ENCODE assay signal across 17 mouse cellular contexts in the genomic region with DNA sequence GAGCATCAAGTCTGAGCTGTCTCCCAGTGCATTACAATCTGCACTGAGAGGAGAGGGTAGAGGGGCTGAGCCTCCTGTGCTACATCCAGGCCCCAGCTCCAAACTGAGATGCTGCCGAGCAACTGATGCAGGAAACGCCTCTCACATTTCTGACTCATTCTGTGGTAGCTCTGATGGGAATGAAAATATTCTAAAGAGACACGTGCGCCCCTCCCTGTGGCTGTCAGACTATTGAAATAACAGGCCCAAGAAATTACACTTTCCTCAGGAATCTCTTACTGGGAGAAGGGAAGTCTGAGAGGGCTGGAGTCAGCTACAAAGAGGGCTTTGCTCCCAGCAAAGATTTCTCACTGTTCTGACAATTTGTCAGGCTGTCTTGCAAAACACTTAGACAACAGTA. TPM values are rescaled to one million over a fixed set of nuclear protein-coding genes. Genes with fewer than 3 reads are reported as not detected.
A peak's percentile ranks its signal among the peaks of the same experiment; 100 is the strongest.
DNase-seq lines count a peak whose midpoint lies in the region; ATAC-seq and TF ChIP-seq lines count a peak whose summit lies in the region.
"Had no signal": no experiment of that assay in that cellular context is flagged by ENCODE, and none has a peak within 500 bp of the region (broad histone marks: within the 10 kb centered on the region; RNA-seq: fewer than 3 reads in every experiment).

No protein-coding gene starts in this region.

- WGBS in midbrain, embryonic 16.5 days = 70% methylated on average over 4 of the region's 4 CpGs

- no peaks in the 10 kb centered on the region for H3K27me3 ChIP-seq in C2C12 (ENCODE audit: control insufficient read depth, insufficient read depth, insufficient read length)
- H3K27me3 ChIP-seq in midbrain, embryonic 16.5 days (ENCODE audit: control insufficient read depth, insufficient read depth, low read depth, low read length) = no peaks in the 10 kb centered on the region
- H3K27me3 ChIP-seq: limb, embryonic 12.5 days; neural tube, embryonic 13.5 days had no signal

- H3K4me2 ChIP-seq in midbrain, embryonic 16.5 days (ENCODE audit: low read length) = no peak overlapping the region
- H3K4me2 ChIP-seq: heart, embryonic 12.5 days; limb, embryonic 12.5 days; neural tube, embryonic 13.5 days had no signal

- DNase-seq in gastrocnemius, postnatal 25 days = peak; percentile 25
- DNase-seq in gastrocnemius, postnatal 10 days = no peak
- DNase-seq in left cerebral cortex, postnatal 14 days (ENCODE audit: low spot score in 2 of 2) = peak; percentile 41 to 49
- no peak for DNase-seq in left cerebral cortex, adult 11 months (ENCODE audit: low spot score)
- no peak for DNase-seq in MN1 (ENCODE audit: low spot score)
- DNase-seq: cerebellum, postnatal 14 days; kidney, adult 9 months had no signal

- H3K27ac ChIP-seq in embryonic fibroblast, embryonic 13.5 days (ENCODE audit: insufficient read depth, low read length) = peak overlapping the region; percentile 88
- no peak overlapping the region for H3K27ac ChIP-seq in midbrain, embryonic 16.5 days (ENCODE audit: low read length)
- H3K27ac ChIP-seq: hindbrain, embryonic 10.5 days; limb, embryonic 12.5 days; liver, embryonic 14.5 days; neural tube, embryonic 13.5 days had no signal

- TF ChIP-seq CTCF in C2C12 (IDR thresholded peaks at IDR 0.05; ENCODE audit: control insufficient read depth, insufficient read depth, insufficient read length) = no peak
- TF ChIP-seq CTCF in embryonic fibroblast, embryonic 13.5 days (IDR thresholded peaks at IDR 0.05; ENCODE audit: borderline replicate concordance, insufficient read depth, low read length) = no peak

- H3K4me3 ChIP-seq in C2C12 (ENCODE audit: insufficient read depth, poor library complexity, severe bottlenecking) = no peak overlapping the region
- H3K4me3 ChIP-seq in embryonic fibroblast, embryonic 13.5 days (ENCODE audit: insufficient read depth, low read length) = no peak overlapping the region
- H3K4me3 ChIP-seq in midbrain, embryonic 16.5 days (ENCODE audit: low read depth, low read length) = no peak overlapping the region
- H3K4me3 ChIP-seq: heart, embryonic 12.5 days; hindbrain, embryonic 10.5 days; limb, embryonic 12.5 days; neural tube, embryonic 13.5 days had no signal

- no peak for ATAC-seq in midbrain, embryonic 16.5 days
- ATAC-seq: inflammation-experienced regulatory T-cells, adult 6 months; lung, postnatal 0 days had no signal

- peak overlapping the region; percentile 56 for H3ac ChIP-seq in C2C12 (ENCODE audit: control insufficient read depth, insufficient read length, low read depth)

- no peaks in the 10 kb centered on the region for H3K36me3 ChIP-seq in C2C12 (ENCODE audit: control insufficient read depth, insufficient read depth)
- H3K36me3 ChIP-seq in midbrain, embryonic 16.5 days (ENCODE audit: control insufficient read depth, insufficient read depth, low read length) = no peaks in the 10 kb centered on the region
- H3K36me3 ChIP-seq: heart, embryonic 12.5 days; hindbrain, embryonic 10.5 days; limb, embryonic 12.5 days; neural tube, embryonic 13.5 days had no signal

- peaks cover 13% of the 10 kb centered on the region for H3K4me1 ChIP-seq in embryonic fibroblast, embryonic 13.5 days (ENCODE audit: control insufficient read depth, insufficient read depth, low read length)
- no peaks in the 10 kb centered on the region for H3K4me1 ChIP-seq in midbrain, embryonic 16.5 days (ENCODE audit: control insufficient read depth, insufficient read depth, low read length)
- H3K4me1 ChIP-seq: heart, embryonic 12.5 days; hindbrain, embryonic 10.5 days; limb, embryonic 12.5 days; neural tube, embryonic 13.5 days had no signal

- intact Hi-C loops in left cerebral cortex, postnatal 14 days (cut with DNase I) = no loop called here

- no peaks in the 10 kb centered on the region for H3K9me3 ChIP-seq in midbrain, embryonic 16.5 days (replicated peaks; ENCODE audit: control insufficient read depth, low read length, poor library complexity, severe bottlenecking)
- H3K9me3 ChIP-seq: heart, embryonic 12.5 days; hindbrain, embryonic 10.5 days; limb, embryonic 12.5 days; neural tube, embryonic 13.5 days had no signal

- H3K79me2 ChIP-seq in C2C12 (ENCODE audit: control insufficient read depth, insufficient read depth) = no peaks in the 10 kb centered on the region

- H3K79me3 ChIP-seq in C2C12 (ENCODE audit: low read depth) = no peaks in the 10 kb centered on the region

- TF ChIP-seq POLR2A in embryonic fibroblast, embryonic 13.5 days (IDR thresholded peaks at IDR 0.05; ENCODE audit: low read depth, low read length) = peak; percentile 44

- H3K9ac ChIP-seq in midbrain, embryonic 16.5 days (ENCODE audit: low read depth, low read length) = no peak overlapping the region
- H3K9ac ChIP-seq: heart, embryonic 12.5 days; limb, embryonic 12.5 days; liver, embryonic 14.5 days; neural tube, embryonic 13.5 days had no signal

TF ChIP-seq in C2C12, 6 proteins besides CTCF, POLR2A, EP300 and RAD21:
- TF ChIP-seq USF1 (IDR thresholded peaks at IDR 0.05; ENCODE audit: low read depth) (peak; percentile 78), MAX (IDR thresholded peaks at IDR 0.05) (peak; percentile 73), MYOD1 (IDR thresholded peaks at IDR 0.05; ENCODE audit: control insufficient read depth, insufficient read length, low read depth) (no peak), MYOG (IDR thresholded peaks at IDR 0.05; ENCODE audit: control insufficient read depth, extremely low read depth, insufficient read length) (no peak), FOSL1 (IDR thresholded peaks at IDR 0.05; ENCODE audit: insufficient read depth, low read length, poor library complexity, severe bottlenecking) (no peak), CEBPB (IDR thresholded peaks at IDR 0.05; ENCODE audit: low read depth) (peak; percentile 34)

RNA-seq across cellular contexts. Expression of a gene that starts 34.3 kb away (rescaled TPM):
- total RNA-seq in gastrocnemius, postnatal 25 days (2021) = 10 to 100 TPM; 10.5 to 12.9 TPM
- total RNA-seq in gastrocnemius, postnatal 10 days (2021) = 10 to 100 TPM; 66.4 to 84.2 TPM
- 1 to 10 TPM; 6.8 to 8.7 TPM for total RNA-seq in left cerebral cortex, postnatal 14 days (2021)
- polyA plus RNA-seq in C2C12 (2012; fragmentation: generic; extraction: Trizol) = 11.5 TPM
- 241 and 405 TPM in 2 replicates for polyA plus RNA-seq in embryonic fibroblast, embryonic 13.5 days (2011; ENCODE audit: insufficient read length, low read depth, missing spikeins)
- polyA plus RNA-seq in midbrain, embryonic 16.5 days (2015; fragmentation: Nextera tagmentation; extraction: Ambion mirVana) = 2.4 and 3.1 TPM in 2 replicates

Comparison
In these comparisons a context has a peak if more than half of its experiments do, and no peak if none do; other contexts are left out.
1. DNase-seq: peak in gastrocnemius, postnatal 25 days (single experiment) and left cerebral cortex, postnatal 14 days (2 of 2); none in gastrocnemius, postnatal 10 days (single experiment), left cerebral cortex, adult 11 months (single experiment) and MN1 (single experiment).
2. RNA of a gene that starts 34.3 kb away (total RNA-seq): 66.4 to 84.2 TPM in gastrocnemius, postnatal 10 days; 10.5 to 12.9 TPM in gastrocnemius, postnatal 25 days and 6.8 to 8.7 TPM in left cerebral cortex, postnatal 14 days; every median in the first group is over 4 times any median in the second.